Mouse (Mus musculus) frontal cortex, postnatal 36 days (tissue): ENCODE measurements at regions not wholly inside any gene's neighbourhood (a gene's known extent, or its start where the extent isn't known, plus 50 kb on each side); places are given as distances from the start of the nearest gene placed in this dataset.
"Not testable (repeated sequence)": the region's sequence is repeated elsewhere in the genome, so short reads cannot be mapped to it uniquely, and the experiment has no call there.

Source experiments
- DNase-seq, 2 experiments: peaks; one replicate each; pipeline ENCODE4 v3.0.0; 2022; ENCODE audit warnings: low spot score in 2 of 2

GRCm38 (mm10) chr1:117051311-117051710 lies 248.5 kb downstream of the Gm19965 start:
- not testable (repeated sequence) for DNase-seq

- DNase-seq, result no peak
These were observed 264.5 kb downstream of the Gm19965 start for GRCm38 (mm10) chr1:117067151-117067819.

- no peak for DNase-seq
These were observed 284.4 kb downstream of the Gm19965 start for GRCm38 (mm10) chr1:117087136-117087535.

- no peak for DNase-seq
These were observed 308.7 kb downstream of the Gm19965 start for GRCm38 (mm10) chr1:117111496-117111895.

GRCm38 (mm10) chr1:117113918-117114317 lies 311.1 kb downstream of the Gm19965 start:
- no peak for DNase-seq

GRCm38 (mm10) chr1:117122965-117123364 lies 320.2 kb downstream of the Gm19965 start:
- peak in 1 of 2 experiments; percentile 14 for DNase-seq
